ENCODE assay signal across 1 mouse cellular context in the genomic region with DNA sequence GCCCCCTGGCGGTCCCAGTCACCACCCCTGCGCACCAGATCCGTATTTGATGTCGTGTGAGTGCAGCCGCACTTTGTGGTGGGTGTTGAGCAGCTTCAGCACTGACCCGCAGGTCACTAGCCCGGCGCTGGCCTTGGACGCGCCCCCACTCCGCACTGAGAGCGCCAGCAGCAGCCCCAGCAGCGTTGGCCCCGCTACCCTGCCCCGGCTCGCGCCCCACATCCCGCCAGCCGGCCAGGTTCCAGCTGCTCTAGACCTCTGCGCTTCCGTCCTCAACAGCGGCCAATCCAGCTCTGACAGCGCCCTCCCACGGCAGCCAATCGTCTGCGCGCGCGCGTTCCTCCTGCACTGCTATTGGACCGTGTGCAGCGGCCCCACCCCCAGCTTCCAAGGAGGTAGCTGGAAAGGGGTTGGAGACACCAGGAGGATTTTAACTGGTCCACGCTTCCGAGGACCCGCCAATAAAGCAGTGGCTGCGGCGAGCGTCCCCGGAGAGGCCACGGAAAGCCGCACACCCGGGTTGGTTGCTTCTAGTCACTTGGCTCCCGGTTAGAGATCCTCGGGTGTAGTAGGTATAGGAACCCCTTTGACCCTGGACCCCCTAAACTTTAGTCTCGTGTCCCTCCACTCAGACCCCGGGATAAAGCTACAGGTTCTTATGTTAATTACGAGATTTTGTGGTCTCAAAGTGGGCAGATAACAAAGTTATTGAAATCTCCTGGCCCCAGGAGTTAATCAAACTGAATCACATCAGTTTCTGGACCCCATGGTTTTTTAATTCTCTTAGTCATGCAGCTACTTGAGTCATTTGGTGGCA.
TF ChIP-seq lines count a peak whose summit lies in the region.

A gene (minus strand): TSS at position 295 of the 817 bp plus-strand sequence.

TF ChIP-seq in MEL, 35 proteins besides CTCF, POLR2A, EP300 and RAD21 (continued from another document):
- TF ChIP-seq MYB (IDR thresholded peaks at IDR 0.05; ENCODE audit: low read depth, low read length) (no peak), ELF1 (IDR thresholded peaks at IDR 0.05; ENCODE audit: low read depth, low read length) (peak; percentile 72; the same call in 1 of the 2 replicates), USF2 (IDR thresholded peaks at IDR 0.05; ENCODE audit: borderline replicate concordance in 1 of 2, insufficient read depth in 1 of 2, low read depth in 1 of 2, low read length in 2 of 2) (no peak), MAZ (IDR thresholded peaks at IDR 0.05; ENCODE audit: low read depth, low read length) (0 out of 2 replicates have a peak, but pooled peaks have one; percentile 53), TAL1 (IDR thresholded peaks at IDR 0.05; ENCODE audit: low read length) (no peak), TCF12 (IDR thresholded peaks at IDR 0.05; ENCODE audit: low read depth, low read length) (peak; percentile 46), MAX (IDR thresholded peaks at IDR 0.05; ENCODE audit: low read length) (peak; percentile 57), BHLHE40 (IDR thresholded peaks at IDR 0.05; ENCODE audit: borderline replicate concordance, low read depth, low read length) (peak; percentile 18; the same call in 1 of the 2 replicates)
